Mouse (Mus musculus) heart, adult 8-10 months (tissue): ENCODE data around the gene Zdhhc21. TPM values are rescaled to one million over a fixed set of nuclear protein-coding genes. Genes with fewer than 3 reads are reported as not detected.

Source experiments
- DNase-seq: peaks from one replicate; pipeline ENCODE4 v3.0.0; 2022; ENCODE audit warnings: low spot score
- total RNA-seq, 4 experiments: library from RNA; stranded (reverse); gene quantifications; 2 replicates each; pipeline ENCODE4 v1.2.4; 2022

Gene Zdhhc21
- total RNA-seq = 10 to 100 TPM in 3 of 4 experiments, 1 to 10 TPM in 1; 9.2 to 12.5 (median 11.1) TPM

- DNase-seq = peak; percentile 65
These were observed at the start of gene Zdhhc21 for GRCm38 (mm10) chr4:82859131-82860125. Zdhhc21 (minus strand) TSS chr4:82859958.

- DNase-seq = no peak
These were observed 35.5 kb upstream of the Zdhhc21 start for GRCm38 (mm10) chr4:82895227-82895626.

DNA sequence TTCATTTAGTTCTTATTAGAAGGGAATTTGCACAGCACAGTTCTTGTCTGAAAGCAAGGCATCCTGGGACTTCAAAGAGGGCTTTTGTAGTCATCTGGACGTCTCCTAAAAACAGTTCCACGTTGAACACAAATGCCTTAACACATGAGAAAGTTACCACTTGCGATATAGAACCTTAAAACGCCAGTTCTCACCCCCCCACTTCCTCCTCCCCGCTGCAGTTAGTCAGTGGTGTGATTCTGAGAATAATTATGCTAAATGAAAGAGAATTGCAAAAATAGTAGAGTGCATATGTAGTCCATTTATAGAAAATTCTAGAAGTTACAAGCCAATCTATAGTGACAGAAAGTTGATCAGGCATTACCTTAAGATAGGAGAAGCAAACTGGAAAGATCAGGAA lies 32.5 kb upstream of the Zdhhc21 start:
- no peak for DNase-seq

- DNase-seq = no peak
These were observed 31.8 kb upstream of the Zdhhc21 start for GRCm38 (mm10) chr4:82891566-82891965.

GRCm38 (mm10) chr4:82891049-82891448 lies 31.3 kb upstream of the Zdhhc21 start:
- no peak for DNase-seq

- DNase-seq = no peak
These were observed 30.8 kb upstream of the Zdhhc21 start for GRCm38 (mm10) chr4:82890585-82890984.

DNA sequence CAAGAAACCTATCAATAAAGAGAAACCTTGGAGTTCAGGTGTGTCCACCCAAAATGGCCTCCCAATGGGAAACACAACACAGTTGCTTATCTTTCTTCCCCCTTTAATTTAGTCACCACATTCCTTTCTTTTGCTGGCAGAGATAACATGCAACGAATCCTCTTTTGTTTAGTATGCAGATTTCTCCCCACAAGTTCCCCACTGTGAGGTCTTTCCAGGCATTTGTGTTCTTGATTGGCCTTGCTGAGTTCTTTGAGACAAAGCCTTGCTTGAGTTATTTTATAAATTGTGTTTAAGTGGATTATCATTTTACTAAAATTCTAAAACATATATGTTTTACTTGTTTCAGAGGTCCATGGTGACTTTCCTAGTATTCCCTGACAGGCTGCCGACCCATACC lies 26.4 kb upstream of the Zdhhc21 start:
- DNase-seq = no peak

- no peak for DNase-seq
These were observed 25.8 kb upstream of the Zdhhc21 start for GRCm38 (mm10) chr4:82885535-82885913.

DNA sequence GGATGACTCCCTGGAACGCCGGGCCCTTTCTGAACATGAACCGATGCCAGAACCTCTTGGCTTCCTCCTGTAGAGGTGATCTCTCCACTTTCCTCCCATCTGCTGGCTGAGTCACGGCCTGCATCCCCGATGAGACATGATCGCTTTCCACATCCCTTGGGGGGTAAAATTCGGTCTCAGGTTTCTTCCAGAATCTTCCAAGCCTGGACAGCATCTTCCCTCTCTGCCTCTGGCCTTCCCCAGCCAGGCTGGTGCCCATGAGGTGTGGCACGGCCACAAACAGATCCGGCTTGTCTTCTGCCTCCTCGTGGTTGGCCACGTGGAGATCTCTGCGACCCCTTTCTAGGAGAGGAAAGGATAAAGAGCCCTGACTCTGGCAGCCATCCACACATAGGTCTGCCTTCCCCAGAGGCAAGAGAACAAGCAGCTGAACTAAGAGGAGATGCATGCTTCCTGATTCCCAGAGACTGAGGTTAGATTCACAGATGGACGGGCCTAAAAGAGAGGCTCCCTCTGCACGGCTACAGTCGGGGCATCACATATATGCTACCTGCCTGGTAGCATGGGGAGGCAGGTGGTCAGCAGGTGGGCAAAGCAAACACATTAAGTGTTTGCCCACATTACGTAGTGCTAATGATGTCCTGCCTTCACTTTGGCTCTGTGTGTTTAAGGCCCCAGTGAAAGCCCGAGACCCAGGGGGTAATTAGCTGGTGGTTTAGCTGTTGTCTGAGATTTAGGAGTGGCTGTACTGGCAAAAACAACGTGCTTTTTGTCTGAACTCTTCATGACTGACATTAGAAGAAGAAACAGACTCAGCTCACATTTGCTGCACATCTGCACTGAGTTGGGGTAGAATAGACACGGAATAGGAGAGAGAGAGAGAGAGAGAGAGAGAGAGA lies 25.1 kb upstream of the Zdhhc21 start, which contains the start of gene Cer1:
Gene Cer1 (minus strand): TSS at position 513 of the 899 bp plus-strand sequence.
- DNase-seq = no peak

- no peak for DNase-seq
These were observed 22.7 kb upstream of the Zdhhc21 start for GRCm38 (mm10) chr4:82882500-82882899.

GRCm38 (mm10) chr4:82881366-82881765 lies 21.6 kb upstream of the Zdhhc21 start:
- DNase-seq = no peak

GRCm38 (mm10) chr4:82880243-82880642 lies 20.5 kb upstream of the Zdhhc21 start:
- no peak for DNase-seq

- DNase-seq = no peak
These were observed 19.4 kb upstream of the Zdhhc21 start for GRCm38 (mm10) chr4:82879152-82879551.

DNA sequence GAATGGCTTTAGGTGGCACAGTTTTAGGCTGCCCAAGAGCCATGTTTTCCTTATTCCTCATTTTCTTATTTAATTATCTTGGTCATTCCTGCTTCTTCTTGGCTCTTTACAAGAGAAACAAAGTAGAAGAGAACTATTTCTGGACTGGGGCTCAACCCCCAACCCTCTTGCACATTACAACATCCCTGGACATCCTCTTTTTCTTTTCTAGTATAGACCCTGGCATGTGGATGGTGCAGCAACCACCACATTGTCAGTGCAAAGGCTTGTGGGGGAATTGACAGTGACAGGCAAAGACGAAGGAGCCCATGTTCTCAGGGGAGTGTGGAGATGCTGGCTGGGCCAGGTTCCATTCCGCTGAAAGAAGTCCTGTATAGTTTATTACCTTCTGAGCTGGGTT lies 16.9 kb upstream of the Zdhhc21 start:
- DNase-seq = no peak

GRCm38 (mm10) chr4:82875532-82875931 lies 15.8 kb upstream of the Zdhhc21 start:
- DNase-seq = no peak

DNA sequence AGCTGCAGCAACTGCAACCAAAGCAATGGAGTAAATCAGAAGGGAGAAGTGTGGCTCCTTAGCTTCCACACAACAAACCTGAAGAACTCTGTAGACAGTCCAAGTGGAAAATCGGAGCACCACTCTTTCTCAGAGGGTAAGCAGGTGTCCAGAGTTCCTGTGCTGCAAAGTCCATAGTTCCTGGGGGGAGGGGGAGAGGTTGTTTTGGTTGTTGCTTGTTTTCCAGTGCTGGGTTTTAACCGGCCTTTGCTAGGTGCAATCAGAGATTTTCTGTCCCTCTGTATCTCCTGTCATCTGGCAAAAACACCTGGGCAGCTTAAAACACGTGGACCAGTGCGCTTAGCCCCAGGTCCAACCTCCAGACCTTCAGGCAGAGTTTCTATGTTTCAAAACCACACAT lies 15.0 kb upstream of the Zdhhc21 start:
- DNase-seq = no peak

DNA sequence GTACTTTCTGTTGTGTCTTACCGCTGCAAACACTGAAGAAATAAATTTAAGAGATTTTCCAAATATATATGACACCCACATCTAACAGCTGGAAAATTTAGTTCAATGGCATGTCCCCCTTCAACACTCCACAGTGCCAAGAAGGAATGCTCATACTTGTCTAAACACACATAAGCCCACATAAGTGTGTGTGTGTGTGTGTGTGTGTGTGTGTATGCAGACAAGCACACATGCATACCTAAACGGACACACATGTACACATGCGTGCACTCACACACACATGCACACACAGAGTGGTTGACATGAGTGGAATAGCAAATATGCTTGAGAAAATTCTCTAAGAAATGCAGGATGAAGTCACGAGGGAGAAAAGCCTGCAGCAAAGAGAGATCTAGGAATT lies 12.8 kb upstream of the Zdhhc21 start:
- DNase-seq = no peak

GRCm38 (mm10) chr4:82872121-82872520 lies 12.4 kb upstream of the Zdhhc21 start:
- no peak for DNase-seq

DNA sequence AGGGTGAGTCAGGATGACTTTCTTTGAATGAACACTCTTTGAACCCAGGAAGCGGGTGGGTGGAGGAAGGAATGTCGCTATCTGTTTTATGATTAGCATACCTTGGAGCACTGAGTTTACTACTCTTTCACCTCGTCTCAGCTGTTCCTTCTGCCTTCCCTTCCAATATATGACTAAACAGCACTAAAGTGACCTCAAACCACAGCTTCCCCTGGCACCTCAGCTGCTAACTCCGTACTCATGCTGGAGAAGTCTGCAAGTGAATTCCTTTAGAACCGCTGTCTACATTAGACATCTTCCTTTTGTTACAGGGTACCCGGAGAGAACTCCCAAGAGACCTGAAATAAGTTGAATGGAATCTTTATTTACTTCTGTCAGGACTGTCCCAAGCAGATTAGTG lies 11.2 kb upstream of the Zdhhc21 start:
- no peak for DNase-seq

- DNase-seq = no peak
These were observed 8.1 kb upstream of the Zdhhc21 start for GRCm38 (mm10) chr4:82867731-82868445.

- peak; percentile 15 for DNase-seq
These were observed 7.4 kb upstream of the Zdhhc21 start for GRCm38 (mm10) chr4:82867111-82867510.
